In genomic region chr17:5885474-5885873, GRCm38 (mm10) we compare ENCODE assay signal across 8 mouse cellular contexts. TPM values are rescaled to one million over a fixed set of nuclear protein-coding genes. Genes with fewer than 3 reads are reported as not detected.
DNase-seq lines count a peak whose midpoint lies in the region; ATAC-seq and TF ChIP-seq lines count a peak whose summit lies in the region.

No protein-coding gene starts in this region.

- H3K36me3 ChIP-seq in hindbrain, embryonic 12.5 days = no peaks in the 10 kb centered on the region
- H3K36me3 ChIP-seq in limb, embryonic 12.5 days = peaks cover 6% of the 10 kb centered on the region
- no peaks in the 10 kb centered on the region for H3K36me3 ChIP-seq in midbrain, embryonic 16.5 days (ENCODE audit: control insufficient read depth, insufficient read depth, low read length)

- H3K9me3 ChIP-seq in hindbrain, embryonic 12.5 days (replicated peaks) = no peaks in the 10 kb centered on the region
- H3K9me3 ChIP-seq in limb, embryonic 12.5 days = no peaks in the 10 kb centered on the region
- no peaks in the 10 kb centered on the region for H3K9me3 ChIP-seq in midbrain, embryonic 16.5 days (replicated peaks; ENCODE audit: control insufficient read depth, low read length, poor library complexity, severe bottlenecking)

- no peak overlapping the region for H3K9ac ChIP-seq in hindbrain, embryonic 12.5 days
- H3K9ac ChIP-seq in limb, embryonic 12.5 days (replicated peaks) = no peak overlapping the region
- no peak overlapping the region for H3K9ac ChIP-seq in midbrain, embryonic 16.5 days (ENCODE audit: low read depth, low read length)

- peak; percentile 46 for DNase-seq in layer of hippocampus, adult 11-12 months (ENCODE audit: low spot score)
- DNase-seq in layer of hippocampus, adult 9-10 months (ENCODE audit: low spot score) = no peak
- peak; percentile 88 for DNase-seq in adrenal gland, postnatal 14 days
- DNase-seq in gastrocnemius, adult 2 months = peak; percentile 75
- DNase-seq in adipocyte (ENCODE audit: low spot score) = no peak

- peak overlapping the region; percentile 0 for H3K27ac ChIP-seq in gastrocnemius, adult 2 months
- peak overlapping the region; percentile 30 for H3K27ac ChIP-seq in hindbrain, embryonic 12.5 days
- 0 out of 2 replicates have a peak overlapping the region, but pooled peaks have one; percentile 0 for H3K27ac ChIP-seq in limb, embryonic 12.5 days
- peak overlapping the region; percentile 47; the same call in 1 of the 2 replicates for H3K27ac ChIP-seq in midbrain, embryonic 16.5 days (ENCODE audit: low read length)

- H3K27me3 ChIP-seq in hindbrain, embryonic 12.5 days = no peaks in the 10 kb centered on the region
- H3K27me3 ChIP-seq in limb, embryonic 12.5 days = no peaks in the 10 kb centered on the region
- no peaks in the 10 kb centered on the region for H3K27me3 ChIP-seq in midbrain, embryonic 16.5 days (ENCODE audit: control insufficient read depth, insufficient read depth, low read depth, low read length)

- intact Hi-C loops in gastrocnemius, adult 2 months (cut with DNase I) = no loop called here

- H3K4me3 ChIP-seq in gastrocnemius, adult 2 months = no peak overlapping the region
- no peak overlapping the region for H3K4me3 ChIP-seq in hindbrain, embryonic 12.5 days
- H3K4me3 ChIP-seq in limb, embryonic 12.5 days (replicated peaks) = no peak overlapping the region
- H3K4me3 ChIP-seq in midbrain, embryonic 16.5 days (ENCODE audit: low read depth, low read length) = no peak overlapping the region

- no peaks in the 10 kb centered on the region; the same call in 1 of the 2 replicates for H3K4me1 ChIP-seq in hindbrain, embryonic 12.5 days
- peaks cover 5% of the 10 kb centered on the region; the same call in 1 of the 2 replicates for H3K4me1 ChIP-seq in limb, embryonic 12.5 days (replicated peaks)
- peaks cover 4% of the 10 kb centered on the region; the same call in 1 of the 2 replicates for H3K4me1 ChIP-seq in midbrain, embryonic 16.5 days (ENCODE audit: control insufficient read depth, insufficient read depth, low read length)

- peak; percentile 68; the same call in 1 of the 2 replicates for ATAC-seq in hindbrain, embryonic 12.5 days (ENCODE audit: low FRiP score)
- ATAC-seq in limb, embryonic 12.5 days (ENCODE audit: insufficient number of reproducible peaks, insufficient read depth, low FRiP score, low TSS enrichment, low read depth) = no peak
- peak; percentile 68 for ATAC-seq in midbrain, embryonic 16.5 days

- no peak for TF ChIP-seq CTCF in gastrocnemius, adult 2 months (IDR thresholded peaks at IDR 0.05)

- H3K4me2 ChIP-seq in hindbrain, embryonic 12.5 days (replicated peaks) = no peak overlapping the region
- H3K4me2 ChIP-seq in limb, embryonic 12.5 days = no peak overlapping the region
- H3K4me2 ChIP-seq in midbrain, embryonic 16.5 days (ENCODE audit: low read length) = no peak overlapping the region

- WGBS in hindbrain, embryonic 12.5 days = 45% methylated on average over 8 of the region's 8 CpGs
- WGBS in limb, embryonic 12.5 days = 72% methylated on average over 8 of the region's 8 CpGs
- WGBS in midbrain, embryonic 16.5 days = 37% methylated on average over 8 of the region's 8 CpGs

RNA-seq across cellular contexts. Expression of gene Snx9, which starts 44.3 kb away (rescaled TPM):
- total RNA-seq in adrenal gland, postnatal 14 days (2021) = 48.4 and 49.2 TPM in 2 replicates
- total RNA-seq in gastrocnemius, adult 2 months (2021) = 10 to 100 TPM; 22.9 to 29.6 TPM
- 20.8 and 22.0 TPM in 2 replicates for polyA plus RNA-seq in hindbrain, embryonic 12.5 days (2016; fragmentation: Nextera tagmentation; extraction: Ambion mirVana)
- polyA plus RNA-seq in limb, embryonic 12.5 days (2016; fragmentation: Nextera tagmentation; extraction: Ambion mirVana) = 28.9 and 30.6 TPM in 2 replicates
- 5.6 and 5.9 TPM in 2 replicates for polyA plus RNA-seq in midbrain, embryonic 16.5 days (2015; fragmentation: Nextera tagmentation; extraction: Ambion mirVana)

RNA-seq across cellular contexts. Expression of gene Synj2, which starts 55.6 kb away (rescaled TPM):
- total RNA-seq in adrenal gland, postnatal 14 days (2021) = 12.4 and 13.3 TPM in 2 replicates
- 10 to 100 TPM; 26.3 to 36.9 TPM for total RNA-seq in gastrocnemius, adult 2 months (2021)
- polyA plus RNA-seq in hindbrain, embryonic 12.5 days (2016; fragmentation: Nextera tagmentation; extraction: Ambion mirVana) = 1.9 TPM in 2 replicates
- polyA plus RNA-seq in limb, embryonic 12.5 days (2016; fragmentation: Nextera tagmentation; extraction: Ambion mirVana) = 0.92 and 1.2 TPM in 2 replicates
- polyA plus RNA-seq in midbrain, embryonic 16.5 days (2015; fragmentation: Nextera tagmentation; extraction: Ambion mirVana) = 0.93 and 1.5 TPM in 2 replicates

Comparison
In these comparisons a context has a peak if more than half of its experiments do, and no peak if none do; other contexts are left out.
1. DNase-seq: peak in layer of hippocampus, adult 11-12 months (single experiment), adrenal gland, postnatal 14 days (single experiment) and gastrocnemius, adult 2 months (single experiment); none in layer of hippocampus, adult 9-10 months (single experiment) and adipocyte (single experiment).
2. Peak in every context shown above with its lines, with median percentiles within 50 percentile points of each other: H3K27ac ChIP-seq.